Mouse (Mus musculus) stomach, embryonic 14.5 days (tissue): Measurements from ENCODE around the gene Rcan1. TPM values are rescaled to one million over a fixed set of nuclear protein-coding genes. Genes with fewer than 3 reads are reported as not detected.
"Not testable (repeated sequence)": the region's sequence is repeated elsewhere in the genome, so short reads cannot be mapped to it uniquely, and the experiment has no call there.

Source experiments
- ATAC-seq: fragments of 200-750 bp; cut with Nextera tagmentation; 2 replicates; pipeline ENCODE4 v1.8.0; 2017; ENCODE audit warnings: low read depth, moderate TSS enrichment; ENCODE audit not compliant: insufficient number of reproducible peaks, insufficient read depth, low FRiP score
- H3K27ac ChIP-seq: fragments of 300-500 bp; sonication (generic); 2 replicates; pipeline ENCODE4 v1.5.1; 2014; ENCODE audit warnings: mild to moderate bottlenecking, low read length, moderate library complexity, mixed read lengths
- H3K27me3 ChIP-seq: fragments of 300-500 bp; sonication (generic); 2 replicates; pipeline ENCODE4 v1.6.1; 2014; ENCODE audit warnings: low read length, control low read depth, mixed read lengths; ENCODE audit not compliant: control insufficient read depth, insufficient read depth
- H3K36me3 ChIP-seq: fragments of 300-500 bp; sonication (generic); 2 replicates; pipeline ENCODE4 v1.6.1; 2014; ENCODE audit warnings: mild to moderate bottlenecking, control low read depth, low read length, moderate library complexity, mixed read lengths; ENCODE audit not compliant: control insufficient read depth, insufficient read depth
- H3K4me1 ChIP-seq: fragments of 300-500 bp; sonication (generic); 2 replicates; pipeline ENCODE4 v1.6.1; 2014; ENCODE audit warnings: low read length, control low read depth, mixed read lengths; ENCODE audit not compliant: control insufficient read depth, insufficient read depth
- H3K4me2 ChIP-seq: fragments of 300-500 bp; sonication (generic); replicated peaks from 2 replicates; pipeline ENCODE4 v1.6.1; 2014; ENCODE audit warnings: low read depth, low read length, control low read depth
- H3K4me3 ChIP-seq: fragments of 300-500 bp; sonication (generic); 2 replicates; pipeline ENCODE4 v1.5.1; 2014; ENCODE audit warnings: low read depth, low read length, control low read depth
- H3K9ac ChIP-seq: fragments of 300-500 bp; sonication (generic); replicated peaks from 2 replicates; pipeline ENCODE4 v1.6.1; 2014; ENCODE audit warnings: low read depth, mild to moderate bottlenecking, control low read depth, low read length, moderate library complexity, mixed read lengths
- H3K9me3 ChIP-seq: fragments of 300-500 bp; sonication (generic); 2 replicates; pipeline ENCODE4 v1.6.1; 2016; ENCODE audit warnings: low read depth, low read length, control low read depth; ENCODE audit not compliant: control insufficient read depth
- WGBS: fragments of 180-500 bp; shearing (Covaris S2); extraction: QIAGEN DNeasy Blood & Tissue Kit; methylation state at CpG from one replicate; pipeline ENCODE4 v1.1.7; 2014; 5-methylcytosine and 5-hydroxymethylcytosine counted together
- polyA plus RNA-seq: library from polyadenylated mRNA; unstranded; fragments of >200 nt; fragmentation: Nextera tagmentation; extraction: Ambion mirVana; gene quantifications from 2 replicates; pipeline ENCODE4 v1.2.1, GENCODE M21; 2014

Rcan1 gene
- polyA plus RNA-seq, 1 experiment from 2014 or later = 21.2 TPM

- H3K27ac ChIP-seq = no peak overlapping the region
- no peak overlapping the region for H3K9ac ChIP-seq
- H3K9me3 ChIP-seq = no peaks in the 10 kb centered on the region
- no peak for ATAC-seq
- no peaks in the 10 kb centered on the region for H3K27me3 ChIP-seq
- peaks cover 9% of the 10 kb centered on the region; the same call in 1 of the 2 replicates for H3K4me1 ChIP-seq
- WGBS = 85% methylated on average over 13 of the region's 13 CpGs
- H3K36me3 ChIP-seq = no peaks in the 10 kb centered on the region
- no peak overlapping the region for H3K4me2 ChIP-seq
- no peak overlapping the region for H3K4me3 ChIP-seq
These were observed 48.0 kb downstream of the Rcan1 start for GRCm38 (mm10) chr16:92422435-92423362.

GRCm38 (mm10) chr16:92421147-92421934, 49.3 kb downstream of the Rcan1 start:
- ATAC-seq = no peak
- Histone ChIP-seq H3K4me3 (no peak overlapping the region), H3K4me2 (no peak overlapping the region), H3K9ac (no peak overlapping the region), H3K36me3 (no peaks in the 10 kb centered on the region), H3K9me3 (no peaks in the 10 kb centered on the region), H3K27me3 (no peaks in the 10 kb centered on the region), H3K4me1 (0 out of 2 replicates have a peak, but pooled peaks cover 2% of the 10 kb centered on the region), H3K27ac (no peak overlapping the region)
- WGBS = 62% methylated on average over 13 of the region's 13 CpGs

DNA sequence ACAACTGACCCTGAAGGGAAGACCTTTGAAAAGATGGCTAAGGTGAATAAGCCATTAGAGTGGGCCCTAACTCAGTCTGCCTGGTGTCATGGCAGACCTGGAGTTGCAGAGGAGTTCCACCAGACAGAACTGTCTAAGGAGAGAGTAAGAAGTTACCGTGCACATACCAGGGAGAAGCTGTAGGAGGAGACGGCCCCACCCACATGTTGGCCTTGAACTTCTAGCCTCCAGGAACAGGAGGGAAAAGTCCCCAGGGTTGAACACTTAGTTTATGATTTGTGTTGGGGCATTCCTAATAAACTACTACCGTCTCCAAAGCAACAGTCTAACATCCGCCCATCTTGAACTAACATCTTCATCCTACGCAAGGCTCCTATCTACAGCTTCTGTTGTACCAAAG, 50.0 kb downstream of the Rcan1 start:
- ATAC-seq = no peak
- Histone ChIP-seq H3K4me2 (no peak overlapping the region), H3K9me3 (no peaks in the 10 kb centered on the region), H3K27me3 (no peaks in the 10 kb centered on the region), H3K4me1 (no peaks in the 10 kb centered on the region), H3K4me3 (no peak overlapping the region), H3K27ac (no peak overlapping the region), H3K36me3 (no peaks in the 10 kb centered on the region), H3K9ac (no peak overlapping the region)
- 93% methylated on average over 5 of the region's 5 CpGs for WGBS

GRCm38 (mm10) chr16:92419099-92419498, 51.6 kb downstream of the Rcan1 start:
- no peak overlapping the region for H3K4me3 ChIP-seq
- H3K27me3 ChIP-seq = no peaks in the 10 kb centered on the region
- no peak overlapping the region for H3K4me2 ChIP-seq
- H3K4me1 ChIP-seq = no peaks in the 10 kb centered on the region
- WGBS = 91% methylated on average over 12 of the region's 12 CpGs
- no peak overlapping the region for H3K27ac ChIP-seq
- H3K9me3 ChIP-seq = no peaks in the 10 kb centered on the region
- H3K9ac ChIP-seq = no peak overlapping the region
- no peaks in the 10 kb centered on the region for H3K36me3 ChIP-seq
- no peak for ATAC-seq

GRCm38 (mm10) chr16:92417267-92417666, 53.4 kb downstream of the Rcan1 start:
- H3K4me1 ChIP-seq = 0 out of 2 replicates have a peak, but pooled peaks cover 6% of the 10 kb centered on the region
- WGBS = 89% methylated on average over 2 of the region's 2 CpGs
- ATAC-seq = no peak

GRCm38 (mm10) chr16:92415702-92416118, 55.0 kb downstream of the Rcan1 start:
- Histone ChIP-seq H3K4me3 (no peak overlapping the region), H3K9ac (no peak overlapping the region), H3K27ac (peak overlapping the region; percentile 45; the same call in 1 of the 2 replicates), H3K4me2 (no peak overlapping the region), H3K9me3 (no peaks in the 10 kb centered on the region), H3K27me3 (no peaks in the 10 kb centered on the region), H3K4me1 (0 out of 2 replicates have a peak, but pooled peaks cover 8% of the 10 kb centered on the region), H3K36me3 (no peaks in the 10 kb centered on the region)
- 59% methylated on average over 7 of the region's 7 CpGs for WGBS
- ATAC-seq = peak; percentile 42; the same call in 1 of the 2 replicates

More at GRCm38 (mm10) chr16:92417267-92417666, 53.4 kb downstream of the Rcan1 start:
- Histone ChIP-seq H3K27ac (no peak overlapping the region), H3K4me3 (no peak overlapping the region), H3K9ac (no peak overlapping the region), H3K27me3 (no peaks in the 10 kb centered on the region), H3K9me3 (no peaks in the 10 kb centered on the region), H3K4me2 (no peak overlapping the region), H3K36me3 (no peaks in the 10 kb centered on the region)

DNA sequence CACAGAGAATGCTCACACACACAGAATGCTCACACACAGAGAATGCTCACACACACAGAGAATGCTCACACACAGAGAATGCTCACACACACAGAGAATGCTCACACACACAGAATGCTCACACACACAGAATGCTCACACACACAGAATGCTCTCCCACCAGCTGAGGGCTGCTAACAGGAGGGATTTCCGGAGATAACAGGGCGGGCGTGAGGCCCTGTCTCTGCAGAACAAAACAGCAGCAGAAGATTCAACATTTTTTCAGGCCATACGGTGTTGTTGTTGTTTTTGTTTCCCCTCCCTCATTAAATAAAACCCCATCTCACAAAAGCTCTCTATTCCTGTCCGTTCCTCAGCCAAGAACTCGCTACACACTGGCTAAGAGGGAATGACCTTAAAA, 55.6 kb downstream of the Rcan1 start:
- not testable (repeated sequence) for H3K36me3 ChIP-seq, H3K27me3 ChIP-seq, ATAC-seq, H3K4me3 ChIP-seq, H3K4me2 ChIP-seq, H3K9ac ChIP-seq, H3K4me1 ChIP-seq, H3K27ac ChIP-seq, H3K9me3 ChIP-seq
- WGBS = 54% methylated on average over 6 of the region's 6 CpGs

- Histone ChIP-seq H3K27me3 (no peaks in the 10 kb centered on the region), H3K4me2 (no peak overlapping the region), H3K9ac (no peak overlapping the region), H3K27ac (no peak overlapping the region; the same call in 1 of the 2 replicates), H3K4me3 (no peak overlapping the region), H3K36me3 (no peaks in the 10 kb centered on the region), H3K4me1 (0 out of 2 replicates have a peak, but pooled peaks cover 8% of the 10 kb centered on the region), H3K9me3 (no peaks in the 10 kb centered on the region)
- WGBS = 46% methylated on average over 7 of the region's 7 CpGs
- no peak for ATAC-seq
These were observed 57.8 kb downstream of the Rcan1 start for GRCm38 (mm10) chr16:92412888-92413287.
